Mouse (Mus musculus) erythroblast, embryonic 14.5 days (primary cell): ENCODE results near the gene Lyrm7.

Experiments used
- GATA1 ChIP-seq: IDR thresholded peaks from 2 replicates; pipeline ENCODE4 v1.6.1; 2012; ENCODE audit warnings: low read length, inconsistent platforms, mixed read lengths
- TAL1 ChIP-seq: IDR thresholded peaks from 3 replicates; pipeline ENCODE4 v1.6.1; 2012; ENCODE audit warnings: low read length, inconsistent platforms, mixed read lengths

DNA sequence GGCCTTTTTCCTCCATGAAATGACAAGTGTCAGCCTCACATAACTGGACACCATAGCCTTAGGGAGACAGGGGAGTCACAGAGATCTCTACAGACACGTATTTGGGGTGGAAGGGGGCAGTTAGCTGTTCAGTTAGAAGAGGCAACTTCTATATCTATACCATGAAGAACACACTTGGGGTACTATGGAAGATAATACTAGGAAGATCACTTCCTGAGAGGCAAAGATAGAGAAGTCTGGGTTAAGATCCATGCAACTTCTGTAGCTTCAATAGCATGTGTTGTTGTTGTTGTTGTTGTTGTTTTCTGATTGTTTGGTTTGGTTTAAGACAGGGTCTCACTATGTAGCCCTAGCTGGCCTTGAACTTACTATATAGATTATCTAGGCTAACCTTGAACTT is 67.5 kb downstream of the Lyrm7 start:
- TF ChIP-seq GATA1 (no peak), TAL1 (no peak)
